Mouse (Mus musculus) lung, postnatal 14 days (tissue): ENCODE results near the gene H2al1m.
"Not testable (repeated sequence)": the region's sequence is repeated elsewhere in the genome, so short reads cannot be mapped to it uniquely, and the experiment has no call there.

Source experiments
- DNase-seq: peaks from one replicate; pipeline ENCODE4 v3.0.0; 2021

The H2al1m gene

GRCm38 (mm10) chrX:9332366-9332962, 48.9 kb downstream of the H2al1m start:
- DNase-seq = not testable (repeated sequence)

DNA sequence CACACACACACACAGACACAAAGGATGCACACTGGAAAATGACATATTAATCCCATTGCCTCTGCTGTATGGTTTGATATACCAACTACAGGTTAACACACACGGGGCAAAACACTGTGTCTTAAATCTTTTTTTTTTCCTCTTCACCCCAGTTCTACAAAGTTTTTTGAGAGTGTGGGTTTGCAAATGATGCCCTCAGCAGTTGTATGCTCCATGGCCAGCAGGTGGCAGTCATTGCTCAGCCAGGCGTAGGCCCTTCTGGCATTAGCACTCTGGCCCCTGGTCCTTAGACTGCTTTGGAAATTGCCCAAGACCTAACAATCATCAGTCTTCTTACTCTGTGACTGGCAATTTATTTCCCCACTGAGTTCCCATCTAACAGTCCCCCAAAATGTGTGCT, 49.5 kb downstream of the H2al1m start:
- peak; percentile 44 for DNase-seq
